12 mouse cellular contexts compared by ENCODE assay signal in the genomic region with DNA sequence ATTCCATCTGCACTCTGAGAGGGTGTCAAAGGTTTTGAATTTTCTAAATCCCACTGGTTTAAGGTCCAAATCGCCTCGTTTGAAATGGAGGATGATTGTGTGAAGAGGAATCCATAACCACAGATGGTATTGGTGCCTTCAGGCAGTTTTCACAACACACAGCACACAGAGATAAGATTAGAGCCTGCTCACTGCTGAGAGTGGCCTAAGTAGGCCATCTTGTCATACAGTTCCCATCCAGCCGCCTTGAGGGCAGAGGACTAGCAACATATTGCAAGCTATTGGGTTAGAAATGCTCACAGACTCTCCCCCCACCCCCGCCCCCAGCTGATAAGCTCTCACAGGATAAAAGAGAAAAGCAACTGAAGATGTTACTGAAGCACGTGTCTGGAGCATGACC.
A peak's percentile ranks its signal among the peaks of the same experiment; 100 is the strongest.
DNase-seq lines count a peak whose midpoint lies in the region; ATAC-seq lines count a peak whose summit lies in the region.
"Had no signal": no experiment of that assay in that cellular context is flagged by ENCODE, and none has a peak within 500 bp of the region (broad histone marks: within the 10 kb centered on the region; RNA-seq: fewer than 3 reads in every experiment).

No protein-coding gene starts in this region.

- H3K4me3 ChIP-seq in neural tube, embryonic 11.5 days (ENCODE audit: low read depth, low read length): no peak overlapping the region
- H3K4me3 ChIP-seq in neural tube, embryonic 15.5 days (replicated peaks): no peak overlapping the region
- H3K4me3 ChIP-seq in hindbrain, embryonic 16.5 days (ENCODE audit: low read length): no peak overlapping the region
- H3K4me3 ChIP-seq: stomach, embryonic 15.5 days had no signal

- no peak overlapping the region for H3K27ac ChIP-seq in neural tube, embryonic 11.5 days (ENCODE audit: low read depth, low read length)
- no peak overlapping the region for H3K27ac ChIP-seq in neural tube, embryonic 15.5 days (replicated peaks)
- no peak overlapping the region for H3K27ac ChIP-seq in hindbrain, embryonic 16.5 days (ENCODE audit: low read depth, low read length)
- H3K27ac ChIP-seq: kidney, postnatal 0 days; liver, embryonic 14.5 days; macrophage; stomach, embryonic 15.5 days had no signal

- WGBS in neural tube, embryonic 11.5 days: 61% methylated on average over 5 of the region's 5 CpGs
- WGBS in neural tube, embryonic 15.5 days: 55% methylated on average over 5 of the region's 5 CpGs
- WGBS in hindbrain, embryonic 16.5 days: 63% methylated on average over 5 of the region's 5 CpGs

- H3K9ac ChIP-seq in neural tube, embryonic 11.5 days (ENCODE audit: low read length): no peak overlapping the region
- H3K9ac ChIP-seq in neural tube, embryonic 15.5 days (replicated peaks): no peak overlapping the region
- H3K9ac ChIP-seq in hindbrain, embryonic 16.5 days (ENCODE audit: low read depth, low read length): no peak overlapping the region
- H3K9ac ChIP-seq: liver, embryonic 14.5 days; stomach, embryonic 15.5 days had no signal

- no peaks in the 10 kb centered on the region for H3K36me3 ChIP-seq in neural tube, embryonic 11.5 days (ENCODE audit: control insufficient read depth, insufficient read depth, low read length)
- no peaks in the 10 kb centered on the region for H3K36me3 ChIP-seq in neural tube, embryonic 15.5 days
- H3K36me3 ChIP-seq in hindbrain, embryonic 16.5 days (ENCODE audit: control insufficient read depth, insufficient read depth, low read length): no peaks in the 10 kb centered on the region
- H3K36me3 ChIP-seq: stomach, embryonic 15.5 days had no signal

- no peak for DNase-seq in neural tube, embryonic 11.5 days (ENCODE audit: low spot score)
- DNase-seq in cerebellum, postnatal 10 days: peak; percentile 10 to 31
- no peak for DNase-seq in adrenal gland, postnatal 36 days
- DNase-seq in testis, postnatal 14 days (ENCODE audit: low spot score): no peak
- no peak for DNase-seq in spleen, postnatal 14 days (ENCODE audit: low spot score in 2 of 2)
- DNase-seq: gastrocnemius, postnatal 25 days had no signal

- 0 out of 2 replicates have a peak, but pooled peaks have one; percentile 13 for ATAC-seq in neural tube, embryonic 11.5 days (ENCODE audit: insufficient read depth, low FRiP score, low TSS enrichment)
- no peak; the same call in 1 of the 2 replicates for ATAC-seq in neural tube, embryonic 15.5 days (ENCODE audit: low FRiP score)
- peak; percentile 79 for ATAC-seq in hindbrain, embryonic 16.5 days

- no peaks in the 10 kb centered on the region for H3K27me3 ChIP-seq in neural tube, embryonic 11.5 days (ENCODE audit: control insufficient read depth, insufficient read depth, low read length)
- no peaks in the 10 kb centered on the region for H3K27me3 ChIP-seq in neural tube, embryonic 15.5 days (replicated peaks)
- no peaks in the 10 kb centered on the region for H3K27me3 ChIP-seq in hindbrain, embryonic 16.5 days (replicated peaks; ENCODE audit: control insufficient read depth, insufficient read depth, low read length)
- H3K27me3 ChIP-seq: stomach, embryonic 15.5 days had no signal

- H3K4me1 ChIP-seq in neural tube, embryonic 11.5 days (ENCODE audit: control insufficient read depth, insufficient read depth, low read length): no peaks in the 10 kb centered on the region
- H3K4me1 ChIP-seq in neural tube, embryonic 15.5 days: no peaks in the 10 kb centered on the region
- no peaks in the 10 kb centered on the region for H3K4me1 ChIP-seq in hindbrain, embryonic 16.5 days (ENCODE audit: control insufficient read depth, insufficient read depth, low read depth, low read length)
- H3K4me1 ChIP-seq: stomach, embryonic 15.5 days had no signal

- H3K4me2 ChIP-seq in neural tube, embryonic 11.5 days (ENCODE audit: low read depth): no peak overlapping the region
- no peak overlapping the region for H3K4me2 ChIP-seq in neural tube, embryonic 15.5 days
- H3K4me2 ChIP-seq in hindbrain, embryonic 16.5 days (ENCODE audit: low read length): no peak overlapping the region
- H3K4me2 ChIP-seq: stomach, embryonic 15.5 days had no signal

- no peaks in the 10 kb centered on the region for H3K9me3 ChIP-seq in neural tube, embryonic 11.5 days (ENCODE audit: control insufficient read depth, low read length)
- H3K9me3 ChIP-seq in neural tube, embryonic 15.5 days (replicated peaks): no peaks in the 10 kb centered on the region
- H3K9me3 ChIP-seq in hindbrain, embryonic 16.5 days (ENCODE audit: control insufficient read depth, low read length): no peaks in the 10 kb centered on the region
- H3K9me3 ChIP-seq: stomach, embryonic 15.5 days had no signal

Comparison
In these comparisons a context has a peak if more than half of its experiments do, and no peak if none do; other contexts are left out.
1. DNase-seq: peak in cerebellum, postnatal 10 days (2 of 2); none in neural tube, embryonic 11.5 days (single experiment), adrenal gland, postnatal 36 days (0 of 2), testis, postnatal 14 days (single experiment) and spleen, postnatal 14 days (0 of 2).